Mouse (Mus musculus) thymus, adult 2 months (tissue): ENCODE data around the gene Dnpep.

Source experiments
- CTCF ChIP-seq: fragments of 200-500 bp; IDR thresholded peaks from 2 replicates; pipeline ENCODE4 v1.5.1; 2012; ENCODE audit warnings: mild to moderate bottlenecking, control low read depth, low read length, moderate library complexity, borderline replicate concordance; ENCODE audit not compliant: control insufficient read depth, poor library complexity, insufficient read depth; ENCODE audit errors: extremely low read depth
- POLR2A ChIP-seq: fragments of 200-500 bp; IDR thresholded peaks from 2 replicates; pipeline ENCODE4 v1.6.1; 2012; ENCODE audit warnings: mild to moderate bottlenecking, low read length, control low read depth, moderate library complexity; ENCODE audit not compliant: control insufficient read depth, poor library complexity, insufficient read depth; ENCODE audit errors: extremely low read depth

- TF ChIP-seq CTCF (no peak), POLR2A (no peak)
Measured at GRCm38 (mm10) chr1:75292476-75293330, 25.1 kb downstream of the Dnpep start.
